Mouse (Mus musculus): Measurements from ENCODE around the gene Ap1g1. TPM values are rescaled to one million over a fixed set of nuclear protein-coding genes. Genes with fewer than 3 reads are reported as not detected.

The Ap1g1 gene
- polyA plus RNA-seq, 1 experiment from 2014 or later: 19.4 TPM

- Histone ChIP-seq H3K4me3 (ENCODE audit: low read depth, low read length) (no peak overlapping the region), H3K4me1 (ENCODE audit: control insufficient read depth, low read depth, low read length) (no peaks in the 10 kb centered on the region), H3K9ac (ENCODE audit: low read depth, low read length) (no peak overlapping the region), H3K36me3 (ENCODE audit: control insufficient read depth, insufficient read depth) (peaks cover 6% of the 10 kb centered on the region; the same call in 1 of the 2 replicates), H3K27me3 (ENCODE audit: control insufficient read depth, insufficient read depth, low read depth, low read length) (no peaks in the 10 kb centered on the region), H3K27ac (ENCODE audit: low read length) (no peak overlapping the region), H3K9me3 (replicated peaks; ENCODE audit: control insufficient read depth, low read length) (no peaks in the 10 kb centered on the region), H3K4me2 (ENCODE audit: low read depth, low read length) (no peak overlapping the region)
- ATAC-seq (ENCODE audit: low read depth): no peak
These were observed 106.9 kb downstream of the Ap1g1 start for GRCm38 (mm10) chr8:109885294-109885693.

DNA sequence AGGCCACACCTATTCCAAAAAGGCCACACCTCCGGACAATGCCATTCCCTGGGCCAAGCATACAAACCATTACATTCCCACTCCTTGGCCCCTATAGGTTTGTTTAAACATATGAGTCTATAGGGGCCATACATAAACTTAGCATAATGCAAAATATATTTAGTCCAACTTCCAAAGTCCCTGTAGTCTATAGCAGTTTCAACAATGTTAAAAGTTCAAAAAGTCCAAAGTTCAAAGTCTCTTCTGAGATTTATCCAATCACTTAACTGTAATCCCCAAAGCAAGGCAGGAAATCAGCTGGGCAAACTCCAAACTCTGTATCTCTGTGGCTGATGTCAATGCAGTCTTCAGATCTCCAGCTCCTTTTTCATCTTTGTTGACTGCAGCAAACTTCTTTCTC, 110.9 kb downstream of the Ap1g1 start:
- no peak for ATAC-seq (ENCODE audit: low read depth)
- Histone ChIP-seq H3K4me3 (ENCODE audit: low read depth, low read length) (no peak overlapping the region), H3K4me2 (ENCODE audit: low read depth, low read length) (no peak overlapping the region), H3K9me3 (replicated peaks; ENCODE audit: control insufficient read depth, low read length) (no peaks in the 10 kb centered on the region; the same call in 1 of the 2 replicates), H3K36me3 (ENCODE audit: control insufficient read depth, insufficient read depth) (peaks cover 14% of the 10 kb centered on the region; the same call in 1 of the 2 replicates), H3K4me1 (ENCODE audit: control insufficient read depth, low read depth, low read length) (peaks cover 8% of the 10 kb centered on the region), H3K27me3 (ENCODE audit: control insufficient read depth, insufficient read depth, low read depth, low read length) (no peaks in the 10 kb centered on the region), H3K9ac (ENCODE audit: low read depth, low read length) (no peak overlapping the region), H3K27ac (ENCODE audit: low read length) (no peak overlapping the region)
- 89% methylated on average over 1 of the region's 1 CpGs for WGBS (ENCODE audit: insufficient replicate concordance)

DNA sequence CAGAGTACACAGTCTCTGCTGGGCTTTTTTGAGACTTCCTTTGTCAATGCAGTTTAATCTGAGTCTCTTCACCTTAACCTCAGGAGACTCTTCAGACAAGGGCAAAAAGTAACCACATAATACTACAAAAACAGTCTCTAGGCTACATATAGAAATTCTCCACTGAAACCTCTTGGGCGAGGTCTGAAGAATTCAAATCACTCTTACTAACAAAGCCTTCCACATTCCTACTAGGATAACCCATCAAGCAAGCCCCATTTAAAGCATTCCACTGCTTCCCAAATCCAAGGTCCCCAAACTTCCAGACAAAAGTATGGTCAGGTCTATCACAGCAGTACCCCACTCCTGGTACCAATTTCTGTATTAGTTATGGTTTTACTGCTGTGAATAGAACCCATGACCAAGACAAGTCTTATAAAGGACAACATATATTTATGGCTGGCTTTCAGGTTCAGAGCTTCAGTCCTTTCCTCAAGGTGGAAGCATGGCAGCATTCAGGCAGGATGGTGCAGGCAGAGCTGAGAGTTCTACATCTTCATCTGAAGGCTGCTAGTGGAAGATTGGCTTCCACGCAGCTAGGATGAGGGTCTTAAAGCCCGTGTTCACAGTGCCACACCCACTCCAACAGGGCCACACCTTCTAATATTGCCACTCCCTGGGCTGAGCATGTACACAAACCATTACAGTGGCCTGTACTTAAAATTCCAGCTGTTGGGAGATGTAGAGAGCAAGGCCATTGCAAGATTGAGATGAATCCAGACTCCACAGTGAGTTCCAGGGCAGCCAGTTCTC, 112.6 kb downstream of the Ap1g1 start:
- ATAC-seq (ENCODE audit: low read depth): 0 out of 2 replicates have a peak, but pooled peaks have one; percentile 39
- Histone ChIP-seq H3K4me3 (ENCODE audit: low read depth, low read length) (no peak overlapping the region), H3K4me2 (ENCODE audit: low read depth, low read length) (no peak overlapping the region), H3K9ac (ENCODE audit: low read depth, low read length) (no peak overlapping the region), H3K27ac (ENCODE audit: low read length) (no peak overlapping the region), H3K9me3 (replicated peaks; ENCODE audit: control insufficient read depth, low read length) (no peaks in the 10 kb centered on the region; the same call in 1 of the 2 replicates), H3K36me3 (ENCODE audit: control insufficient read depth, insufficient read depth) (peaks cover 12% of the 10 kb centered on the region; the same call in 1 of the 2 replicates), H3K27me3 (ENCODE audit: control insufficient read depth, insufficient read depth, low read depth, low read length) (no peaks in the 10 kb centered on the region), H3K4me1 (ENCODE audit: control insufficient read depth, low read depth, low read length) (peaks cover 8% of the 10 kb centered on the region)
- 67% methylated on average over 3 of the region's 3 CpGs for WGBS (ENCODE audit: insufficient replicate concordance)

- peaks cover 8% of the 10 kb centered on the region for H3K4me1 ChIP-seq (ENCODE audit: control insufficient read depth, low read depth, low read length)
- no peaks in the 10 kb centered on the region; the same call in 1 of the 2 replicates for H3K9me3 ChIP-seq (replicated peaks; ENCODE audit: control insufficient read depth, low read length)
- H3K27me3 ChIP-seq (ENCODE audit: control insufficient read depth, insufficient read depth, low read depth, low read length): no peaks in the 10 kb centered on the region
- ATAC-seq (ENCODE audit: low read depth): no peak
- no peak overlapping the region for H3K4me3 ChIP-seq (ENCODE audit: low read depth, low read length)
- H3K9ac ChIP-seq (ENCODE audit: low read depth, low read length): no peak overlapping the region
- no peak overlapping the region for H3K27ac ChIP-seq (ENCODE audit: low read length)
- H3K4me2 ChIP-seq (ENCODE audit: low read depth, low read length): no peak overlapping the region
- peaks cover 8% of the 10 kb centered on the region; the same call in 1 of the 2 replicates for H3K36me3 ChIP-seq (ENCODE audit: control insufficient read depth, insufficient read depth)
- WGBS (ENCODE audit: insufficient replicate concordance): 100% methylated on average over 1 of the region's 1 CpGs
These were observed 116.3 kb downstream of the Ap1g1 start for GRCm38 (mm10) chr8:109894636-109895035.

- Histone ChIP-seq H3K9me3 (replicated peaks; ENCODE audit: control insufficient read depth, low read length) (no peaks in the 10 kb centered on the region; the same call in 1 of the 2 replicates), H3K4me1 (ENCODE audit: control insufficient read depth, low read depth, low read length) (peaks cover 8% of the 10 kb centered on the region), H3K27ac (ENCODE audit: low read length) (no peak overlapping the region), H3K9ac (ENCODE audit: low read depth, low read length) (no peak overlapping the region), H3K36me3 (ENCODE audit: control insufficient read depth, insufficient read depth) (peaks cover 8% of the 10 kb centered on the region; the same call in 1 of the 2 replicates), H3K27me3 (ENCODE audit: control insufficient read depth, insufficient read depth, low read depth, low read length) (no peaks in the 10 kb centered on the region), H3K4me2 (ENCODE audit: low read depth, low read length) (no peak overlapping the region), H3K4me3 (ENCODE audit: low read depth, low read length) (no peak overlapping the region)
- 92% methylated on average over 12 of the region's 12 CpGs for WGBS (ENCODE audit: insufficient replicate concordance)
- ATAC-seq (ENCODE audit: low read depth): no peak
These were observed 117.0 kb downstream of the Ap1g1 start for GRCm38 (mm10) chr8:109895355-109895754.

DNA sequence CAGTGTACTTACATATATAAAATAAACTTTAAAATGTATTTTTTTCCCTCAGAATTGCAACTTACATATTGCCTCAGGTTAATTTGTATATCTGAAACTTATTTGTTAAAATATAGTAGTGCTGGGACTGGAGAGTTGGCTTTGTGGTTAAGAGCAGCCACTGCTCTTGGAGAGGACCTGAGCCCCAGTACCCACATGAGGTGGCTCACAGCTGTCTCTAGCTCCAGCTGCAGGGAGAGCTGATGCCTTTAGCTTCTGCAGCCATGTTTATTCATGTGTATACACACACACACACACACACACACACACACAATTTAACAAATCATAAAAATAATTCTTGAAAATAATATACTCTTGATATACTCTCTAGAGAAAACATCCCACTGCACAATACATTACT, 124.0 kb downstream of the Ap1g1 start:
- no peak for ATAC-seq (ENCODE audit: low read depth)
- H3K36me3 ChIP-seq (ENCODE audit: control insufficient read depth, insufficient read depth): peaks cover 9% of the 10 kb centered on the region
- no peaks in the 10 kb centered on the region for H3K27me3 ChIP-seq (ENCODE audit: control insufficient read depth, insufficient read depth, low read depth, low read length)
- H3K4me3 ChIP-seq (ENCODE audit: low read depth, low read length): no peak overlapping the region
- no peak overlapping the region for H3K9ac ChIP-seq (ENCODE audit: low read depth, low read length)
- no peak overlapping the region for H3K4me2 ChIP-seq (ENCODE audit: low read depth, low read length)
- no peak overlapping the region for H3K27ac ChIP-seq (ENCODE audit: low read length)
- H3K4me1 ChIP-seq (ENCODE audit: control insufficient read depth, low read depth, low read length): no peaks in the 10 kb centered on the region
- no peaks in the 10 kb centered on the region for H3K9me3 ChIP-seq (replicated peaks; ENCODE audit: control insufficient read depth, low read length)

GRCm38 (mm10) chr8:109903909-109904469, 125.6 kb downstream of the Ap1g1 start:
- H3K9ac ChIP-seq (ENCODE audit: low read depth, low read length): no peak overlapping the region
- H3K27ac ChIP-seq (ENCODE audit: low read length): no peak overlapping the region
- peaks cover 18% of the 10 kb centered on the region for H3K36me3 ChIP-seq (ENCODE audit: control insufficient read depth, insufficient read depth)
- no peak overlapping the region for H3K4me2 ChIP-seq (ENCODE audit: low read depth, low read length)
- no peak overlapping the region for H3K4me3 ChIP-seq (ENCODE audit: low read depth, low read length)
- H3K9me3 ChIP-seq (replicated peaks; ENCODE audit: control insufficient read depth, low read length): no peaks in the 10 kb centered on the region
- no peaks in the 10 kb centered on the region for H3K27me3 ChIP-seq (ENCODE audit: control insufficient read depth, insufficient read depth, low read depth, low read length)
- WGBS (ENCODE audit: insufficient replicate concordance): 73% methylated on average over 10 of the region's 10 CpGs
- no peak for ATAC-seq (ENCODE audit: low read depth)
- H3K4me1 ChIP-seq (ENCODE audit: control insufficient read depth, low read depth, low read length): no peaks in the 10 kb centered on the region

GRCm38 (mm10) chr8:109904928-109905668, 126.7 kb downstream of the Ap1g1 start:
- no peak overlapping the region for H3K27ac ChIP-seq (ENCODE audit: low read length)
- no peak overlapping the region for H3K9ac ChIP-seq (ENCODE audit: low read depth, low read length)
- ATAC-seq (ENCODE audit: low read depth): no peak
- H3K4me2 ChIP-seq (ENCODE audit: low read depth, low read length): no peak overlapping the region
- no peaks in the 10 kb centered on the region for H3K4me1 ChIP-seq (ENCODE audit: control insufficient read depth, low read depth, low read length)
- H3K4me3 ChIP-seq (ENCODE audit: low read depth, low read length): no peak overlapping the region
- WGBS (ENCODE audit: insufficient replicate concordance): 87% methylated on average over 1 of the region's 1 CpGs
- peaks cover 24% of the 10 kb centered on the region for H3K36me3 ChIP-seq (ENCODE audit: control insufficient read depth, insufficient read depth)
- H3K9me3 ChIP-seq (replicated peaks; ENCODE audit: control insufficient read depth, low read length): no peaks in the 10 kb centered on the region
- H3K27me3 ChIP-seq (ENCODE audit: control insufficient read depth, insufficient read depth, low read depth, low read length): no peaks in the 10 kb centered on the region

- H3K4me3 ChIP-seq (ENCODE audit: low read depth, low read length): no peak overlapping the region
- H3K27me3 ChIP-seq (ENCODE audit: control insufficient read depth, insufficient read depth, low read depth, low read length): no peaks in the 10 kb centered on the region
- no peak overlapping the region for H3K4me2 ChIP-seq (ENCODE audit: low read depth, low read length)
- peaks cover 28% of the 10 kb centered on the region for H3K36me3 ChIP-seq (ENCODE audit: control insufficient read depth, insufficient read depth)
- H3K9ac ChIP-seq (ENCODE audit: low read depth, low read length): no peak overlapping the region
- 88% methylated on average over 3 of the region's 3 CpGs for WGBS (ENCODE audit: insufficient replicate concordance)
- no peaks in the 10 kb centered on the region for H3K4me1 ChIP-seq (ENCODE audit: control insufficient read depth, low read depth, low read length)
- H3K27ac ChIP-seq (ENCODE audit: low read length): no peak overlapping the region
- no peaks in the 10 kb centered on the region for H3K9me3 ChIP-seq (replicated peaks; ENCODE audit: control insufficient read depth, low read length)
- no peak for ATAC-seq (ENCODE audit: low read depth)
These were observed 128.6 kb downstream of the Ap1g1 start for GRCm38 (mm10) chr8:109906907-109907306.
